Mouse (Mus musculus) adrenal gland, adult 2 months (tissue): ENCODE data around the gene Bco1. TPM values are rescaled to one million over a fixed set of nuclear protein-coding genes. Genes with fewer than 3 reads are reported as not detected.

ENCODE experiments used
- DNase-seq: peaks from one replicate; pipeline ENCODE4 v3.0.0; 2021
- polyA plus RNA-seq: library from polyadenylated mRNA; depleted of rRNA; stranded (reverse); fragments of >200 nt; gene quantifications from 2 replicates; pipeline ENCODE4 v1.2.3, GENCODE M21; 2012
- total RNA-seq, 2 experiments: library from RNA; stranded (reverse); gene quantifications; 2 replicates each; pipeline ENCODE4 v1.2.3; 2021

Gene Bco1
- total and polyA plus RNA-seq, 3 experiments, result 0.38 to 0.55 TPM; not detected in 1

- no peak for DNase-seq
Measured at GRCm38 (mm10) chr8:117089802-117090201, 5.9 kb upstream of the Bco1 start.

- peak; percentile 77 for DNase-seq
Measured at GRCm38 (mm10) chr8:117094053-117094452, 1.6 kb upstream of the Bco1 start.

- no peak for DNase-seq
Measured at GRCm38 (mm10) chr8:117097051-117097563, 1.5 kb downstream of the Bco1 start.

- peak; percentile 47 for DNase-seq
Measured at GRCm38 (mm10) chr8:117097564-117098191, 2.0 kb downstream of the Bco1 start.

- peak; percentile 64 for DNase-seq
Measured at GRCm38 (mm10) chr8:117107533-117107932, 11.9 kb downstream of the Bco1 start.

- DNase-seq, result no peak
Measured at GRCm38 (mm10) chr8:117109018-117109711, 13.5 kb downstream of the Bco1 start.

- peak; percentile 76 for DNase-seq
Measured at GRCm38 (mm10) chr8:117109801-117110390, 14.2 kb downstream of the Bco1 start.

GRCm38 (mm10) chr8:117111641-117112040 is 16.0 kb downstream of the Bco1 start:
- no peak for DNase-seq

- DNase-seq, result peak; percentile 35
Measured at GRCm38 (mm10) chr8:117112261-117112660, 16.6 kb downstream of the Bco1 start.

GRCm38 (mm10) chr8:117115094-117115493 is 19.4 kb downstream of the Bco1 start:
- DNase-seq, result no peak

- peak; percentile 22 for DNase-seq
Measured at GRCm38 (mm10) chr8:117115676-117116446, 20.2 kb downstream of the Bco1 start.

- no peak for DNase-seq
Measured at GRCm38 (mm10) chr8:117116534-117116933, 20.9 kb downstream of the Bco1 start.

GRCm38 (mm10) chr8:117118409-117118808 is 22.8 kb downstream of the Bco1 start:
- DNase-seq, result no peak

- DNase-seq, result no peak
Measured at GRCm38 (mm10) chr8:117121277-117121676, 25.6 kb downstream of the Bco1 start.

- no peak for DNase-seq
Measured at GRCm38 (mm10) chr8:117123850-117124633, 28.4 kb downstream of the Bco1 start.

- DNase-seq, result no peak
Measured at GRCm38 (mm10) chr8:117125854-117126253, 30.2 kb downstream of the Bco1 start.

GRCm38 (mm10) chr8:117126411-117126810 is 30.8 kb downstream of the Bco1 start:
- no peak for DNase-seq

GRCm38 (mm10) chr8:117127063-117127462 is 31.4 kb downstream of the Bco1 start:
- no peak for DNase-seq

- DNase-seq, result no peak
Measured at GRCm38 (mm10) chr8:117133702-117134101, 38.0 kb downstream of the Bco1 start.

- no peak for DNase-seq
Measured at GRCm38 (mm10) chr8:117136351-117136750, 40.7 kb downstream of the Bco1 start.

GRCm38 (mm10) chr8:117136763-117137162 is 41.1 kb downstream of the Bco1 start:
- DNase-seq, result no peak
